ENCODE assay signal across 9 mouse cellular contexts in genomic region chr13:23556906-23557305, GRCm38 (mm10). TPM values are rescaled to one million over a fixed set of nuclear protein-coding genes. Genes with fewer than 3 reads are reported as not detected.
DNase-seq lines count a peak whose midpoint lies in the region; ATAC-seq and TF ChIP-seq lines count a peak whose summit lies in the region.
"Had no signal": no experiment of that assay in that cellular context is flagged by ENCODE, and none has a peak within 500 bp of the region (broad histone marks: within the 10 kb centered on the region; RNA-seq: fewer than 3 reads in every experiment).

No protein-coding gene starts in this region.

- TF ChIP-seq CTCF in ES-Bruce4 (IDR thresholded peaks at IDR 0.05; ENCODE audit: low read depth, low read length), result no peak

- H3K9ac ChIP-seq in heart, embryonic 15.5 days, result no peak overlapping the region
- peak overlapping the region; percentile 91 for H3K9ac ChIP-seq in ES-Bruce4 (ENCODE audit: low read depth, poor library complexity, severe bottlenecking)
- no peak overlapping the region for H3K9ac ChIP-seq in forebrain, embryonic 15.5 days (replicated peaks)
- peak overlapping the region; percentile 52 for H3K9ac ChIP-seq in liver, embryonic 16.5 days (ENCODE audit: low read depth, low read length)

- ATAC-seq in heart, embryonic 15.5 days (replicated peaks; ENCODE audit: insufficient number of reproducible peaks, insufficient read depth, low FRiP score, low read depth), result no peak
- ATAC-seq in forebrain, embryonic 15.5 days (replicated peaks), result no peak
- no peak for ATAC-seq in liver, embryonic 16.5 days (ENCODE audit: low read depth)

- peaks cover 16% of the 10 kb centered on the region for H3K4me1 ChIP-seq in heart, embryonic 15.5 days (replicated peaks)
- H3K4me1 ChIP-seq in ES-Bruce4 (ENCODE audit: control insufficient read depth, insufficient read depth, low read length), result no peaks in the 10 kb centered on the region
- H3K4me1 ChIP-seq in forebrain, embryonic 15.5 days, result peaks cover 28% of the 10 kb centered on the region
- H3K4me1 ChIP-seq in liver, embryonic 16.5 days (ENCODE audit: control insufficient read depth, low read depth, low read length), result peaks cover 23% of the 10 kb centered on the region

- no peaks in the 10 kb centered on the region for H3K27me3 ChIP-seq in heart, embryonic 15.5 days
- no peaks in the 10 kb centered on the region for H3K27me3 ChIP-seq in ES-Bruce4 (ENCODE audit: control insufficient read depth, insufficient read depth, low read length, poor library complexity, severe bottlenecking)
- H3K27me3 ChIP-seq in forebrain, embryonic 15.5 days, result no peaks in the 10 kb centered on the region
- H3K27me3 ChIP-seq in liver, embryonic 16.5 days (ENCODE audit: control insufficient read depth, insufficient read depth, low read depth, low read length), result no peaks in the 10 kb centered on the region

- H3K4me2 ChIP-seq in heart, embryonic 15.5 days, result peak overlapping the region; percentile 95; the same call in 1 of the 2 replicates
- H3K4me2 ChIP-seq in forebrain, embryonic 15.5 days (replicated peaks), result no peak overlapping the region
- H3K4me2 ChIP-seq in liver, embryonic 16.5 days (ENCODE audit: low read depth, low read length), result peak overlapping the region; percentile 82

- TF ChIP-seq POLR2A in ES-Bruce4 (IDR thresholded peaks at IDR 0.05; ENCODE audit: insufficient read depth, low read length), result no peak

- peak overlapping the region; percentile 97; the same call in 1 of the 2 replicates for H3K27ac ChIP-seq in heart, embryonic 15.5 days
- peak overlapping the region; percentile 82; the same call in 1 of the 2 replicates for H3K27ac ChIP-seq in ES-Bruce4 (ENCODE audit: insufficient read depth, low read length)
- H3K27ac ChIP-seq in forebrain, embryonic 15.5 days (replicated peaks), result peak overlapping the region; percentile 97; the same call in 1 of the 2 replicates
- peak overlapping the region; percentile 99 for H3K27ac ChIP-seq in liver, embryonic 16.5 days (ENCODE audit: low read length)

- 0 out of 2 replicates have a peak overlapping the region, but pooled peaks have one; percentile 4 for H3K4me3 ChIP-seq in heart, embryonic 15.5 days
- no peak overlapping the region for H3K4me3 ChIP-seq in ES-Bruce4 (ENCODE audit: low read depth, low read length)
- H3K4me3 ChIP-seq in forebrain, embryonic 15.5 days, result no peak overlapping the region
- peak overlapping the region; percentile 68 for H3K4me3 ChIP-seq in liver, embryonic 16.5 days (ENCODE audit: low read depth, low read length)

- DNase-seq in heart, postnatal 10 days, result no peak
- DNase-seq in thymus, postnatal 25 days, result no peak
- DNase-seq in left cerebral cortex, adult 8-10 months (ENCODE audit: low spot score in 2 of 2), result no peak
- DNase-seq in kidney, postnatal 10 days, result no peak
- DNase-seq: thymus, adult 2 months had no signal

- no peak for TF ChIP-seq EP300 in ES-Bruce4 (IDR thresholded peaks at IDR 0.05; ENCODE audit: insufficient read depth, low read depth, low read length)

- WGBS in heart, embryonic 15.5 days, result 73% methylated on average over 3 of the region's 3 CpGs
- 68% methylated on average over 3 of the region's 3 CpGs for WGBS in forebrain, embryonic 15.5 days
- WGBS in liver, embryonic 16.5 days (ENCODE audit: insufficient replicate concordance), result 60% methylated on average over 3 of the region's 3 CpGs

- no peaks in the 10 kb centered on the region for H3K36me3 ChIP-seq in heart, embryonic 15.5 days
- no peaks in the 10 kb centered on the region for H3K36me3 ChIP-seq in ES-Bruce4 (ENCODE audit: control insufficient read depth, insufficient read depth, low read length, poor library complexity, severe bottlenecking)
- H3K36me3 ChIP-seq in forebrain, embryonic 15.5 days, result no peaks in the 10 kb centered on the region
- no peaks in the 10 kb centered on the region for H3K36me3 ChIP-seq in liver, embryonic 16.5 days (ENCODE audit: control insufficient read depth, insufficient read depth)

- intact Hi-C loops in heart, postnatal 10 days (cut with DNase I), result no loop called here

- no peaks in the 10 kb centered on the region for H3K9me3 ChIP-seq in heart, embryonic 15.5 days (replicated peaks)
- H3K9me3 ChIP-seq in ES-Bruce4 (replicated peaks; ENCODE audit: control insufficient read depth, insufficient read depth, low read length, poor library complexity, severe bottlenecking), result no peaks in the 10 kb centered on the region
- no peaks in the 10 kb centered on the region for H3K9me3 ChIP-seq in forebrain, embryonic 15.5 days
- no peaks in the 10 kb centered on the region for H3K9me3 ChIP-seq in liver, embryonic 16.5 days (replicated peaks; ENCODE audit: control insufficient read depth, low read length)

RNA-seq across cellular contexts. Expression of gene Hist1h1d, which starts 3.8 kb away (rescaled TPM):
- polyA plus RNA-seq in heart, embryonic 15.5 days (2015; fragmentation: Nextera tagmentation; extraction: Ambion mirVana), result 0.18 and 0.23 TPM in 2 replicates
- total RNA-seq in heart, postnatal 10 days (2021), result 10 to 100 TPM; 16.9 to 20.1 TPM
- 1.6 and 2.0 TPM in 2 replicates for polyA plus RNA-seq in ES-Bruce4 (2011; ENCODE audit: insufficient read depth, insufficient read length, low read depth, missing spikeins)
- 0.23 and 0.25 TPM in 2 replicates for polyA plus RNA-seq in forebrain, embryonic 15.5 days (2015; fragmentation: Nextera tagmentation; extraction: Ambion mirVana)
- 1.2 and 1.4 TPM in 2 replicates for polyA plus RNA-seq in liver, embryonic 16.5 days (2015; fragmentation: Nextera tagmentation; extraction: Ambion mirVana)
- 1 to 10 TPM; 3.4 to 4.2 (median 3.5) TPM for total RNA-seq in left cerebral cortex, adult 8-10 months (2022)

RNA-seq across cellular contexts. Expression of gene Hist1h3e, which starts 5.3 kb away (rescaled TPM):
- polyA plus RNA-seq in heart, embryonic 15.5 days (2015; fragmentation: Nextera tagmentation; extraction: Ambion mirVana), result 1.7 and 2.4 TPM in 2 replicates
- total RNA-seq in heart, postnatal 10 days (2021), result 100 to 1,000 TPM; 125 to 161 TPM
- polyA plus RNA-seq in ES-Bruce4 (2011; ENCODE audit: insufficient read depth, insufficient read length, low read depth, missing spikeins), result 14.3 and 15.4 TPM in 2 replicates
- 2.6 and 2.7 TPM in 2 replicates for polyA plus RNA-seq in forebrain, embryonic 15.5 days (2015; fragmentation: Nextera tagmentation; extraction: Ambion mirVana)
- polyA plus RNA-seq in liver, embryonic 16.5 days (2015; fragmentation: Nextera tagmentation; extraction: Ambion mirVana), result 3.4 and 4.2 TPM in 2 replicates
- total RNA-seq in left cerebral cortex, adult 8-10 months (2022), result 10 to 100 TPM; 43.6 to 61.8 (median 54.4) TPM

RNA-seq across cellular contexts. Expression of gene Hist1h4f, which starts 5.5 kb away (rescaled TPM):
- polyA plus RNA-seq in heart, embryonic 15.5 days (2015; fragmentation: Nextera tagmentation; extraction: Ambion mirVana), result 0.62 and 0.66 TPM in 2 replicates
- total RNA-seq in heart, postnatal 10 days (2021), result 100 to 1,000 TPM; 308 to 354 TPM
- 24.1 and 31.1 TPM in 2 replicates for polyA plus RNA-seq in ES-Bruce4 (2011; ENCODE audit: insufficient read depth, insufficient read length, low read depth, missing spikeins)
- polyA plus RNA-seq in forebrain, embryonic 15.5 days (2015; fragmentation: Nextera tagmentation; extraction: Ambion mirVana), result 0.70 and 0.73 TPM in 2 replicates
- 2.4 and 2.9 TPM in 2 replicates for polyA plus RNA-seq in liver, embryonic 16.5 days (2015; fragmentation: Nextera tagmentation; extraction: Ambion mirVana)
- 100 to 1,000 TPM; 153 to 191 (median 171) TPM for total RNA-seq in left cerebral cortex, adult 8-10 months (2022)

RNA-seq across cellular contexts. Expression of gene Hist1h3f, which starts 13.1 kb away (rescaled TPM):
- 0.16 and 0.25 TPM in 2 replicates for polyA plus RNA-seq in heart, embryonic 15.5 days (2015; fragmentation: Nextera tagmentation; extraction: Ambion mirVana)
- total RNA-seq in heart, postnatal 10 days (2021), result 10 to 100 TPM; 52.6 to 63.4 TPM
- polyA plus RNA-seq in ES-Bruce4 (2011; ENCODE audit: insufficient read depth, insufficient read length, low read depth, missing spikeins), result 1.5 TPM in 1 of 2 replicates, not detected in the other
- 0.46 and 0.94 TPM in 2 replicates for polyA plus RNA-seq in forebrain, embryonic 15.5 days (2015; fragmentation: Nextera tagmentation; extraction: Ambion mirVana)
- 1.2 and 1.4 TPM in 2 replicates for polyA plus RNA-seq in liver, embryonic 16.5 days (2015; fragmentation: Nextera tagmentation; extraction: Ambion mirVana)
- total RNA-seq in left cerebral cortex, adult 8-10 months (2022), result 10 to 100 TPM; 15.3 to 21.8 (median 16.6) TPM

RNA-seq across cellular contexts. Expression of gene Hist1h2bh, which starts 13.7 kb away (rescaled TPM):
- polyA plus RNA-seq in heart, embryonic 15.5 days (2015; fragmentation: Nextera tagmentation; extraction: Ambion mirVana), result 0.61 and 0.74 TPM in 2 replicates
- total RNA-seq in heart, postnatal 10 days (2021), result 10 to 100 TPM in 1 of 2 experiments, 1 to 10 TPM in 1; 9.2 to 11.2 TPM
- polyA plus RNA-seq in ES-Bruce4 (2011; ENCODE audit: insufficient read depth, insufficient read length, low read depth, missing spikeins), result 3.9 and 4.2 TPM in 2 replicates
- polyA plus RNA-seq in forebrain, embryonic 15.5 days (2015; fragmentation: Nextera tagmentation; extraction: Ambion mirVana), result 0.37 and 0.59 TPM in 2 replicates
- polyA plus RNA-seq in liver, embryonic 16.5 days (2015; fragmentation: Nextera tagmentation; extraction: Ambion mirVana), result 1.1 and 1.8 TPM in 2 replicates
- 1 to 10 TPM in 2 of 4 experiments, under 1 TPM in 2; 0.84 to 1.6 (median 0.98) TPM for total RNA-seq in left cerebral cortex, adult 8-10 months (2022)

Comparison
In these comparisons a context has a peak if more than half of its experiments do, and no peak if none do; other contexts are left out.
1. H3K4me3 ChIP-seq: peak in heart, embryonic 15.5 days (single experiment) and liver, embryonic 16.5 days (single experiment); none in ES-Bruce4 (single experiment) and forebrain, embryonic 15.5 days (single experiment).
2. H3K9ac ChIP-seq: peak in ES-Bruce4 (single experiment) and liver, embryonic 16.5 days (single experiment); none in heart, embryonic 15.5 days (single experiment) and forebrain, embryonic 15.5 days (single experiment).
3. Peak in every context shown above with its lines, with median percentiles within 50 percentile points of each other: H3K27ac ChIP-seq.